Mouse (Mus musculus) G1E (cell line): ENCODE measurements around the gene Gm10638. TPM values are rescaled to one million over a fixed set of nuclear protein-coding genes. Genes with fewer than 3 reads are reported as not detected.

Experiments used
- ATAC-seq: 2 replicates; pipeline ENCODE4 v1.8.0; 2016; ENCODE audit warnings: mild to moderate bottlenecking; ENCODE audit not compliant: insufficient number of reproducible peaks, poor library complexity, low FRiP score, severe bottlenecking; ENCODE audit errors: extremely low read depth
- DNase-seq: peaks from one replicate; pipeline ENCODE4 v3.0.0; 2012; ENCODE audit warnings: low spot score
- H3K27me3 ChIP-seq: 2 replicates; pipeline ENCODE4 v1.6.1; 2012; ENCODE audit warnings: mild to moderate bottlenecking, low read length, inconsistent platforms; ENCODE audit not compliant: insufficient read depth
- H3K36me3 ChIP-seq: replicated peaks from 2 replicates; pipeline ENCODE3; 2012; ENCODE audit warnings: mild to moderate bottlenecking, inconsistent platforms
- H3K4me1 ChIP-seq: 2 replicates; pipeline ENCODE4 v1.6.1; 2012; ENCODE audit warnings: low read depth, low read length, inconsistent platforms, mixed read lengths; ENCODE audit not compliant: insufficient read depth
- H3K4me3 ChIP-seq: 2 replicates; pipeline ENCODE4 v1.5.1; 2012; ENCODE audit warnings: low read depth, mild to moderate bottlenecking, inconsistent platforms, low read length, moderate library complexity, mixed read lengths
- H3K9me3 ChIP-seq: replicated peaks from 2 replicates; pipeline ENCODE4 v1.6.1; 2012; ENCODE audit warnings: inconsistent platforms
- CTCF ChIP-seq: IDR thresholded peaks from 2 replicates; pipeline ENCODE4 v1.5.1; 2012; ENCODE audit warnings: low read depth, low read length, inconsistent platforms, mixed read lengths
- GATA1 ChIP-seq: IDR thresholded peaks from 2 replicates; pipeline ENCODE4 v1.6.1; 2012; ENCODE audit warnings: borderline replicate concordance, low read length, inconsistent platforms, mixed read lengths
- GATA2 ChIP-seq: IDR thresholded peaks from 2 replicates; pipeline ENCODE4 v1.6.1; 2012; ENCODE audit warnings: low read depth, low read length, inconsistent platforms, borderline replicate concordance
- POLR2AphosphoS5 ChIP-seq: IDR thresholded peaks from 2 replicates; pipeline ENCODE4 v1.6.1; 2012; ENCODE audit warnings: low read depth, low read length, inconsistent platforms; ENCODE audit not compliant: insufficient replicate concordance
- TAL1 ChIP-seq: conservative IDR thresholded peaks from 2 replicates; pipeline ENCODE4 v1.6.1; 2012; ENCODE audit warnings: low read depth, low read length, inconsistent platforms, mixed read lengths
- polyA plus RNA-seq: library from polyadenylated mRNA; stranded (reverse); fragments of >175 nt; gene quantifications from 2 replicates; pipeline ENCODE4 v1.2.3, GENCODE M21; 2012
- total RNA-seq, 2 experiments: library from RNA; stranded (forward) in 1 of 2; stranded (reverse) in 1 of 2; fragments of 200-1000 nt in 1 of 2; fragments of >200 nt in 1 of 2; fragmentation: Nextera tagmentation in 1 of 2; gene quantifications; 2 replicates each; pipeline ENCODE4 v1.2.3; 2014 to 2017

Gm10638 gene
- total and polyA plus RNA-seq, 3 experiments, result 0.16 to 0.24 TPM; not detected in 1

DNA sequence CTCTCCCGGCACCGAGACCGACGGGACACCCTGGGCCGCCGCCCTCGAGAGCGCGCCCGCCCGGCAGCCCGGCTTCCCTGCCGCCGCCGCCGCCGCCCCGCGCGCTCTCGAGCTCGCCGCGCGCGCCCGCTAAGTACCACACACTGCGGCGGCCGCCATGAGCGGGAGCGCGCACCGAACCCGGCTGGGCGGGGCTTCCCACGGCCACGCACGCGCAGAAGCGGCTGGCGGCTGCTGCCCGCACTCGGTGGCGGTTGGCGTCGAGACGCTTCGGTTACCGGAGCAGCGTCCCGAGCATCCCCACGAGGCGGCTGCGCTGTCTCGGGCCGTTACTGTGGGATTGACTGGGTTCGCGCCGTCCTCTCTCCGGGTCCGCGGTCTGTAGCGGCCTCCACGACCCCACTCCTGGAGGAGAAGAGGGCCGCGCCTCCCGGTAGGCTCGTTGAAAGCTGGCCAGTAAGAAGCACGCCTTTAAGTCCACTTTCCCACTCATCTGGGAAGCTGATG, 489 bp downstream of the Gm10638 start:
- H3K4me1 ChIP-seq, result peaks cover 38% of the 10 kb centered on the region
- ATAC-seq (peak; percentile 28; the same call in 1 of the 2 replicates), DNase-seq (peak; percentile 81)

DNA sequence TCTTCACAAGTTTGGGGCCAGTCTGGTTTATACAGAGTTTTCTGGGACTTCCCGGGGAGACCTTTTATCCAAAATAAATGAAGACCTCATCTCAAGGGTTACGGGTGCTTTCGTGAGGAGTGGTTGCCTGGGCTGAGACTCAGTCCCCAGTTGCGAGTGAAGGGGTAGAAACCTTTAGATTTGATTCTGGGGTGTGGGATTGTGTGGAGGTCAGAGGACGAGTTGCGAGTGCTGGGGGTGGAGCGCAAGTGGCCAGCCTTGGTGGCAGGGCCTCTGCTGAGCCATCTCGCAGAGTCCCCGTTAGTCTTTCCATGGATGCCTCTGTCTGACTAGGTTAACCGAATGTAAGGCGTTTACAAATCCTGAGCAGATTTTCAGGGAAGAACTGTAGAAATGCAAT, 1.0 kb downstream of the Gm10638 start:
- no peak for TF ChIP-seq GATA1
- no peak for TF ChIP-seq CTCF
- TF ChIP-seq POLR2AphosphoS5, result no peak
- TF ChIP-seq GATA2, result no peak
- no peak for TF ChIP-seq TAL1
- DNase-seq (peak; percentile 18), ATAC-seq (0 out of 2 replicates have a peak, but pooled peaks have one; percentile 19)
- H3K36me3 ChIP-seq, result peaks cover 5% of the 10 kb centered on the region
- H3K9me3 ChIP-seq, result no peaks in the 10 kb centered on the region
- H3K4me1 ChIP-seq, result peaks cover 35% of the 10 kb centered on the region
- H3K4me3 ChIP-seq, result peak overlapping the region; percentile 85
- H3K27me3 ChIP-seq, result peaks cover 7% of the 10 kb centered on the region

More for the DNA sequence above, 489 bp downstream of the Gm10638 start:
- H3K9me3 ChIP-seq, result no peaks in the 10 kb centered on the region
- H3K27me3 ChIP-seq, result peaks cover 3% of the 10 kb centered on the region; the same call in 1 of the 2 replicates
- H3K36me3 ChIP-seq, result peaks cover 6% of the 10 kb centered on the region
- no peak for TF ChIP-seq CTCF
- TF ChIP-seq TAL1, result no peak
- TF ChIP-seq POLR2AphosphoS5, result no peak
- TF ChIP-seq GATA2, result no peak
- no peak for TF ChIP-seq GATA1
- peak overlapping the region; percentile 85 for H3K4me3 ChIP-seq

DNA sequence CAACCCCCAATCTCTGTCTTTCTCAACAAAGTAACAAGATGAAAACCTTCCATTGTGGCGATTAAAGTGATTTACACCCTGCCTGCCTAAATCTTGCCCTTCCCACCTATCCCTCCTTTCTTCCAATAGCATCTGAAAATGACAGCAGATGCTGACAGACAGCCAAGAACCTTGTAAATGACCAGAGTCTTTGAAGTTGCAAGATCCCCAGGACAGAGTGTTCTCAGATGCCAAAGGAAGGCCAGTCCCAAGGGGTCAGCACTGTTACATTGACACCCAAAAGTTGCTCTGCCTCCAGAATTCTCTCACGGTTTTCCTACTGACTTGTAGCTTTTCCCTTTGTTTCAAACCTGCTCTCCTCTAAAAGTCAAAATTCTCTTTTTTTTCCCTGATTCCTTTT, 4.3 kb downstream of the Gm10638 start:
- no peak for ATAC-seq

DNA sequence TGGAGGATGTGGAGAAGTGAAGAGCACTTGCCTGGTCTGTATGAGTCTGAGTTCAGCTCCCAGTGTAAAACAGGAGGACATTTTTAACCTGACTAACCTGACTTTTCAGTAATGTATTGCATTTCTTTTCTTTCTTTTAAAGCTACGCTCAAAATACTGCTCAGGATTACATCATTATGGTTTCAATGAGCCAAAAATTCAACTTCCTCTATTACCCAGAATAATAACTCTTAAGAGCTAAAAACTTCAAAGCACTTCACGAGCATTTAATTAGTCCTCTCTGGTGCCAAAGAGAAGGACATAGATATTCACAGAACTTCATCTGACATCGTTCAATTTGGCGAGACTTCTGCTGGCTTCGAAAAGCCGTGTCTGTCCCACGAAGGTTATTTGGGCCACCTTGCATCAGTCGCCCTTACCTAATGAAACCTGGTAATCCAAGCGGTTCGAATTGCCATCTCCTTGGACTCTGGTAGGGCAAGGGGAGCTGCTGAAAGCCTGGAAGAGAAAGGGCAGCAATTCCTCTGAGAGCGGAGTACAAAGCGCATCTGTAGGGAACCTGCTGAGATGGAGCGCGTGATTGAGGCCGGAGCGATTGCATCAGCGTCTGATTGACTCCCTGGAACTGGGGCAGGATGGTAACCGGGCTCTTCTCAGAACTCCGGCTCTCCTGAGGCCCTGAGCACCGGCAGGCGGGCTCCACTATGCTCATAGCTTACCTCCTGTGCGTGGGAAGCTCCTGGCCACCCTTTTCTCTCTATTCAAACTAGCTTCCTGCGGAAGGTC, 11.6 kb downstream of the Gm10638 start:
- DNase-seq, result no peak
- Histone ChIP-seq H3K27me3 (peaks cover 47% of the 10 kb centered on the region), H3K4me3 (no peak overlapping the region), H3K9me3 (no peaks in the 10 kb centered on the region), H3K4me1 (no peaks in the 10 kb centered on the region), H3K36me3 (no peaks in the 10 kb centered on the region)
- no peak for ATAC-seq
- no peak for TF ChIP-seq TAL1
- no peak for TF ChIP-seq CTCF
- no peak for TF ChIP-seq GATA1
- no peak for TF ChIP-seq POLR2AphosphoS5
- TF ChIP-seq GATA2, result no peak

More for the DNA sequence above, 4.3 kb downstream of the Gm10638 start:
- no peaks in the 10 kb centered on the region for H3K36me3 ChIP-seq
- no peak for DNase-seq
- H3K9me3 ChIP-seq, result no peaks in the 10 kb centered on the region
- TF ChIP-seq CTCF (no peak), TAL1 (no peak), GATA1 (no peak), GATA2 (no peak), POLR2AphosphoS5 (no peak)
- H3K4me1 ChIP-seq, result peaks cover 13% of the 10 kb centered on the region
- H3K4me3 ChIP-seq, result no peak overlapping the region
- peaks cover 32% of the 10 kb centered on the region for H3K27me3 ChIP-seq

DNA sequence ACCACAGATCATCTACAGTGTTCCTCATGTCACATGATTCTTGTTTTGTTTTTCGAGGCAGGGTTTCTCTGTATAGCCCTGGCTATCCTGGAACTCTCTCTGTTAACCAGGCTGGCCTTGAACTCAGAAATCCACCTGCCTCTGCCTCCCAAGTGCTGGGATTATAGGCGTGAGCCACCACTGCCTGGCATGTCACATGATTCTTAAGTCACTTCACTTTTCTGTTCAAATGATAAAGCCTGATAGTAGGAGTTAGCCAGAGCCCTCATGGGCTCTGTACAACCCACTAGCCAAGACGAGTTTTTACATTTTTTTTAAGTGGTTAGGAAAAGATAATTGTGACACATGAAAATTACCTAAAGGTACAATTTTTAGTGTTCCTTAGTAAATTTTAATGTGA, 13.2 kb downstream of the Gm10638 start:
- Histone ChIP-seq H3K36me3 (no peaks in the 10 kb centered on the region), H3K4me1 (no peaks in the 10 kb centered on the region), H3K4me3 (no peak overlapping the region), H3K27me3 (peaks cover 49% of the 10 kb centered on the region), H3K9me3 (no peaks in the 10 kb centered on the region)
- DNase-seq (no peak), ATAC-seq (no peak)
- TF ChIP-seq GATA1 (no peak), TAL1 (no peak), POLR2AphosphoS5 (no peak), CTCF (no peak), GATA2 (no peak)

DNA sequence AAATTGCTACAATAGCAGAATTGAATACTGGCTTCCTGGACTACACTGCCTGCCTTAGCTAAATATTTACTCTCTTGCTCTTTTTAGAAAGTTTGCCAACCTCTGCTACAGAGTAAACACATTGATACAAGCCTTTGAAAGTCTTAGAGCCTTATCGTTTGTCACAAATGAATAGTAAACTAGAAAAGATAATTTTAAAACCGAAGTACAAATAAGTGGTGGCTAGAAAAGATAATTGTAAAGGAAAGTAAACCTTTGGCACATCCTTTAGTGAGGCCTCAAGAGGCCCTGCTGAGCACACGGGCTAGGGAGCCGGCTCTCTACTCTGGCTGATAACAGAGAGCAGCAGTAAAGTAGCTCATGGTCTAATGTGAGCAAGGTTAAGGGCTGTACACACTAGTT, 13.6 kb downstream of the Gm10638 start:
- DNase-seq, result no peak
- H3K9me3 ChIP-seq, result no peaks in the 10 kb centered on the region
- H3K4me1 ChIP-seq, result no peaks in the 10 kb centered on the region
- H3K4me3 ChIP-seq, result no peak overlapping the region
- H3K36me3 ChIP-seq, result no peaks in the 10 kb centered on the region
- no peak for ATAC-seq
- TF ChIP-seq POLR2AphosphoS5, result no peak
- no peak for TF ChIP-seq GATA2
- TF ChIP-seq GATA1, result no peak
- TF ChIP-seq TAL1, result no peak
- no peak for TF ChIP-seq CTCF
- H3K27me3 ChIP-seq, result peaks cover 45% of the 10 kb centered on the region
